Mouse (Mus musculus) forebrain, embryonic 15.5 days (tissue): Measurements from ENCODE around the gene Cd151. TPM values are rescaled to one million over a fixed set of nuclear protein-coding genes. Genes with fewer than 3 reads are reported as not detected.

ENCODE experiments used
- ATAC-seq: fragments of 200-750 bp; cut with Nextera tagmentation; replicated peaks from 2 replicates; pipeline ENCODE4 v1.8.0; 2017; ENCODE audit warnings: mild to moderate bottlenecking, moderate TSS enrichment, moderate library complexity
- H3K27ac ChIP-seq: fragments of 300-500 bp; sonication (generic); replicated peaks from 2 replicates; pipeline ENCODE4 v1.5.1; 2015; ENCODE audit warnings: mild to moderate bottlenecking, inconsistent platforms
- H3K27me3 ChIP-seq: fragments of 300-500 bp; sonication (generic); 2 replicates; pipeline ENCODE4 v1.6.1; 2015; ENCODE audit warnings: inconsistent platforms
- H3K36me3 ChIP-seq: fragments of 300-500 bp; sonication (generic); 2 replicates; pipeline ENCODE4 v1.6.1; 2015; ENCODE audit warnings: mild to moderate bottlenecking, inconsistent platforms
- H3K4me1 ChIP-seq: fragments of 300-500 bp; sonication (generic); 2 replicates; pipeline ENCODE4 v1.6.1; 2015; ENCODE audit warnings: inconsistent platforms
- H3K4me2 ChIP-seq: fragments of 300-500 bp; sonication (generic); replicated peaks from 2 replicates; pipeline ENCODE4 v1.6.1; 2015; ENCODE audit warnings: mild to moderate bottlenecking, inconsistent platforms
- H3K4me3 ChIP-seq: fragments of 300-500 bp; sonication (generic); 2 replicates; pipeline ENCODE4 v1.5.1; 2015; ENCODE audit warnings: mild to moderate bottlenecking, inconsistent platforms
- H3K9ac ChIP-seq: fragments of 300-500 bp; sonication (generic); replicated peaks from 2 replicates; pipeline ENCODE4 v1.6.1; 2015; ENCODE audit warnings: mild to moderate bottlenecking, inconsistent platforms
- H3K9me3 ChIP-seq: fragments of 300-500 bp; sonication (generic); 2 replicates; pipeline ENCODE4 v1.6.1; 2016; ENCODE audit warnings: inconsistent platforms
- WGBS: fragments of 180-500 bp; shearing (Covaris S2); methylation state at CpG from one replicate; pipeline ENCODE4 v1.1.7; 2015; ENCODE audit warnings: mixed read lengths; 5-methylcytosine and 5-hydroxymethylcytosine counted together
- polyA plus RNA-seq: library from polyadenylated mRNA; unstranded; fragments of >200 nt; fragmentation: Nextera tagmentation; extraction: Ambion mirVana; gene quantifications from 2 replicates; pipeline ENCODE4 v1.2.1, GENCODE M21; 2015

Cd151 gene
- polyA plus RNA-seq, 1 experiment from 2014 or later = 15.9 TPM

- no peak overlapping the region for H3K27ac ChIP-seq
- 96% methylated on average over 19 of the region's 19 CpGs for WGBS
- H3K9ac ChIP-seq = no peak overlapping the region
- no peaks in the 10 kb centered on the region for H3K9me3 ChIP-seq
- no peak overlapping the region for H3K4me3 ChIP-seq
- H3K27me3 ChIP-seq = no peaks in the 10 kb centered on the region
- no peak for ATAC-seq
- H3K36me3 ChIP-seq = peaks cover 22% of the 10 kb centered on the region
- peaks cover 61% of the 10 kb centered on the region for H3K4me1 ChIP-seq
- H3K4me2 ChIP-seq = no peak overlapping the region
Observed at GRCm38 (mm10) chr7:141431434-141432185, 35.6 kb upstream of the Cd151 start.

GRCm38 (mm10) chr7:141432186-141432611 lies 35.0 kb upstream of the Cd151 start:
- Histone ChIP-seq H3K36me3 (peaks cover 22% of the 10 kb centered on the region), H3K4me3 (no peak overlapping the region), H3K9ac (no peak overlapping the region), H3K4me2 (no peak overlapping the region), H3K27ac (no peak overlapping the region), H3K4me1 (peaks cover 67% of the 10 kb centered on the region), H3K27me3 (no peaks in the 10 kb centered on the region), H3K9me3 (no peaks in the 10 kb centered on the region)
- WGBS = 90% methylated on average over 8 of the region's 8 CpGs
- no peak for ATAC-seq

DNA sequence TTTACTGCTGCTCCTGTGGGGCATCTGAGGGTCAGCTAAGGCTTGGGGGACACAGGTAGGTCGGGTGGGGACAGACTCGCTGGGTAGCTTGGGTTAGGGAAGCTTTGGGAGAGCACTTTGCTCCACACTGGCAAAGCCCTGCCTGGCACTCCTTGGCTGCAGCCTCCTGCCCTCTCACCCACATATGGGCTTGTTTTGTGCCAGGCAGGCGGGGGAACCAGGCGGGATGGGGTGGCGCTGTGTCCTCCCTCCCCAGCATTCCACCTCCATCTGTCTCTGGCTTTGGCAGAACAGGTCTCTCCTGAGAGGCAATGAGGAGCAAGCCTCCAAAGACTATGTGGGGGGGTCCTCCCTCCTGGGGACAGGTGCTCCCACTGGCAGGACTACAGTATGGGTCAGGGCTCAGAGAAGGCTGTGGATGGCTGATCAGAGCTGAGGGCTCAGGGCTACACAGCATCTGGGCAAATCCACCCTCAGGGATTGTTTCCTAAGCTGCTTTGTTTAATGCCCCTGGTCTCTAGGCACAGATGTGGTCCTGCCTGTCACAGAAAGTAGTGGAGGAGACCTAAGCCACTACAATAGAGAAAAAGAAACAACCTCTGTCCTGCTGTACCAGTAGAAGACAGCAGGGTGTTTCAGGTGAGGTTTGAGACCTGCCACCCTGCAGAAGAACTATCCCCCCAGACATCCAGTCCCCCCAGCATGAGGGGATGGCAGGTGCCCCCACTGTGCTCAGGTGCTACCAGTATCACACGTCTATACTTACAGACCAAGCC lies 34.3 kb upstream of the Cd151 start:
- Histone ChIP-seq H3K27ac (no peak overlapping the region), H3K4me3 (peak overlapping the region; percentile 56; the same call in 1 of the 2 replicates), H3K4me1 (peaks cover 71% of the 10 kb centered on the region), H3K36me3 (peaks cover 22% of the 10 kb centered on the region), H3K4me2 (0 out of 2 replicates have a peak overlapping the region, but pooled peaks have one; percentile 2), H3K9ac (peak overlapping the region; percentile 72; the same call in 1 of the 2 replicates), H3K9me3 (no peaks in the 10 kb centered on the region), H3K27me3 (no peaks in the 10 kb centered on the region)
- WGBS = 80% methylated on average over 6 of the region's 6 CpGs
- no peak for ATAC-seq

DNA sequence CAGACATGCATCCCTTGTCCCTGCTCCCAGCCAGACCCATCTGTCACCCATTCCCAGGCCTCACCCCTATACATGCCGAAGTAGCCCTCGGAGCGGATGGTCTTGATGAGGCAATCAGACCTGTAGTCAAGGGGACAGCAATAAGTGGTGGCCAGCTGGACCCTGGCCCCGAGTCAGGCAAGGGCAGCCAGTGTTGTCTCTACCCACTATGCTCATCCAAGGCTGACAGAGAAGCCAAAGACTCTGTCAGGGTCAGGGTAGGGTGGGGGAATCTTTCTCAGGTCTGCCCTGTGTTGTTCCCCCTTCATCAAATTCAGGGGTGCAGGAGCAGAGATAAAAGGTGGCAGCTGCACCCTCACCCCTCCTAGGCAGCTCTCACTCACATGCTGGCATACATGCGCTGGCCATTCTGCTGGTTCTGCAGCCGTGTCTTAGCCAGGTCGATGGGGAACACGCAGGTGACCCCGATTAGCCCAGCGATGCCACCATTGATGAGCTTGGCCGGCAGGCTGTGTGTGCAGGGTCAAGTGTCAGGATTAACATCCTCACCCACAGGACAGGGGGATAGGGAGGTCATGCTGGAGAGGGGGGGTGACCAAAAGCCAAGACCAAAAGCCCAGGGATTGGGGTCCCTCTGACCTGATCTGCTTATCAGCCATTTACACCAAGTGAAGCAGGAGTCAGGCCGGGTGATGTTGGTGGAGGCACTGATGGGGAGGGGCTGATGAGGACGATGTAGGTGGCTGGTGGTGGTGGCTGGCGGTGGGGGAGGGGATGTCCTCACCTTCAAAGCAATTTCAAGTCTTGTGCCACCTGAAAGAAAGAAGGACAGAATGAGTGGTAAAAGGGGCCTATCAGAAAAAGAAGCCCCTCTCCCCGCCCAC lies 33.4 kb upstream of the Cd151 start:
- H3K27ac ChIP-seq = peak overlapping the region; percentile 88
- H3K9me3 ChIP-seq = no peaks in the 10 kb centered on the region
- H3K4me2 ChIP-seq = peak overlapping the region; percentile 96
- ATAC-seq = no peak
- no peaks in the 10 kb centered on the region for H3K27me3 ChIP-seq
- peak overlapping the region; percentile 56 for H3K4me3 ChIP-seq
- peaks cover 22% of the 10 kb centered on the region for H3K36me3 ChIP-seq
- H3K4me1 ChIP-seq = peaks cover 65% of the 10 kb centered on the region
- 69% methylated on average over 15 of the region's 15 CpGs for WGBS
- H3K9ac ChIP-seq = peak overlapping the region; percentile 72

DNA sequence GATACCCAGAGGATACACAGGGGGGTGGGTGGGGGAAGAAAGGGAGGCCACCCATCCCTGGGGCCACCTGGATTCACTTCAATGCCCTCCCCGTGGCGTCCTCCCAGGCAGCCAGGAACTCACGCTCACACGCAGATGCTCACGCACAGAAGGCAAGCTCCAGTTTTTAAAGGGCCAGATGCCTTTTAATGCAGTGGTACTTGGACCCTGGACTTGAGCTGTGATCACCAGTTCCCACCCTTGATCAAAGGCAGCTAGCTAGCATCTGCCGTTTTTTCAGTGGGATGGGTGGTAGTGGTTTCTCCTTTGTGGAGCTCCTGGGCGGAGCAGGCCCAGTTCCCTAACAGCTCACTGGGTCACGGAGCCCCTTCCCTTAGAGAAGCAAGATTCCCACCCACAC lies 32.7 kb upstream of the Cd151 start:
- peaks cover 57% of the 10 kb centered on the region for H3K4me1 ChIP-seq
- peak; percentile 20; the same call in 1 of the 2 replicates for ATAC-seq
- H3K4me2 ChIP-seq = peak overlapping the region; percentile 96
- 7% methylated on average over 8 of the region's 8 CpGs for WGBS
- H3K36me3 ChIP-seq = peaks cover 22% of the 10 kb centered on the region
- no peaks in the 10 kb centered on the region for H3K27me3 ChIP-seq
- peak overlapping the region; percentile 88 for H3K27ac ChIP-seq
- H3K9me3 ChIP-seq = no peaks in the 10 kb centered on the region
- H3K4me3 ChIP-seq = peak overlapping the region; percentile 56
- peak overlapping the region; percentile 72 for H3K9ac ChIP-seq

- H3K27me3 ChIP-seq = no peaks in the 10 kb centered on the region
- H3K36me3 ChIP-seq = peaks cover 19% of the 10 kb centered on the region
- peak overlapping the region; percentile 96 for H3K4me2 ChIP-seq
- H3K9ac ChIP-seq = peak overlapping the region; percentile 72
- H3K4me1 ChIP-seq = peaks cover 50% of the 10 kb centered on the region
- no peaks in the 10 kb centered on the region for H3K9me3 ChIP-seq
- 3% methylated on average over 17 of the region's 17 CpGs for WGBS
- peak; percentile 37 for ATAC-seq
- peak overlapping the region; percentile 88 for H3K27ac ChIP-seq
- H3K4me3 ChIP-seq = peak overlapping the region; percentile 56
Observed at GRCm38 (mm10) chr7:141435129-141435855, 31.9 kb upstream of the Cd151 start.

DNA sequence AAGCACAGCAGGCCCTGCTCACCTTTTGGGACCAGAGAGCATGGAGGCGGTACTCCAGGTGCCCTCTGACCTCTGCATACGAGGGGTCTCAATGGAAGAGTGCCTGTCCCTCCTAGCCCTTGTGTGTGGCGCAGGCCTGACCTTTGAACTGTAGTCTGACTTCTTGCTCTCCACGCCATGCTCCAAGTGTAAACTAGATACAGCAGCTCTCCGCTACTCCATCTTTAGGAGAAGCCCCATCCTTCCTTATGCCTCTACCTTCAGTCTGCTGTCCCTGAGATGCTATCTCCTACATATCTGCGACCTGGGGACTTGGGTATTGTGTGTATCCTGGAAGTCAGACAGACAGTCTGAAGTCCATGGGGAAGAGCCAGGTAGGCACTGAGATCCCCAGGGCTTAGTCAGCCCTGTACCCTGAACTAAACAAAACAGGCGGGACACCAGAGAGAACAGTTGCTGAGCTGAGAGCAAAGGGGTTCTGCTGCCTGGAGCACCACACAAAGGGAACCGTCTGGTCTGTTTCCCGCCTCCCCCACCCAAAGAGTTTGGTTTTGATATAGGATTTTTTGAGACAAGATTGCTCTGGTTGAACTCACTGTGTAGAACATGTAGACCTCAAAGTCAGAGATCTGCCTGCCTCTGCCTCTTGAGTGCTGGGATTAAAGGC lies 31.2 kb upstream of the Cd151 start:
- H3K4me2 ChIP-seq = peak overlapping the region; percentile 96
- 78% methylated on average over 9 of the region's 9 CpGs for WGBS
- H3K4me3 ChIP-seq = peak overlapping the region; percentile 76; the same call in 1 of the 2 replicates
- peaks cover 12% of the 10 kb centered on the region for H3K36me3 ChIP-seq
- H3K4me1 ChIP-seq = peaks cover 53% of the 10 kb centered on the region
- H3K27ac ChIP-seq = peak overlapping the region; percentile 88; the same call in 1 of the 2 replicates
- no peak overlapping the region; the same call in 1 of the 2 replicates for H3K9ac ChIP-seq
- no peak for ATAC-seq
- no peaks in the 10 kb centered on the region for H3K27me3 ChIP-seq
- no peaks in the 10 kb centered on the region for H3K9me3 ChIP-seq

DNA sequence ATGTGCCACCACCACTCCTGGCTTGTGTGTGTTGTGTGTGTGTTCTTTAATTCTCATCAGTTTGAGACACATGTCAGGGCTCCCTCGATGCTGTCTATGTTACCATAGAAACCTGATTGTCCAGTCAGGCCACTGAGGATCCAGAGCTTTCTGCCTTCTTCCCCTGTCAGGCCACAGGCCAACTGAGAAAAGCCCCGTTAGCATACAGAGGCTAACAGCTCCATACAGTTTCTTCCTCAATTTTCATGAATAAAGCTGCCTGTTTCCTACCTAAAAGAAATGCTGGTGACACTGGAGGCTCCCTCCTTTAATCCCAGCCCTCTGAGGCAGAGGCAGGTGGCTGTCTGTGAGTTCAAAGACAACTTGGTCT lies 30.7 kb upstream of the Cd151 start:
- no peaks in the 10 kb centered on the region for H3K9me3 ChIP-seq
- 44% methylated on average over 2 of the region's 2 CpGs for whole genome bisulfite sequencing
- H3K27ac ChIP-seq = peak overlapping the region; percentile 89
- peak overlapping the region; percentile 95 for H3K4me2 ChIP-seq
- ATAC-seq = no peak
- peaks cover 7% of the 10 kb centered on the region for H3K36me3 ChIP-seq
- peaks cover 53% of the 10 kb centered on the region for H3K4me1 ChIP-seq
- H3K4me3 ChIP-seq = peak overlapping the region; percentile 76
- H3K27me3 ChIP-seq = no peaks in the 10 kb centered on the region
- H3K9ac ChIP-seq = peak overlapping the region; percentile 88

- no peaks in the 10 kb centered on the region for H3K9me3 ChIP-seq
- peak within 1 kb of the TSS; percentile 89 for H3K27ac ChIP-seq
- H3K36me3 ChIP-seq = no peaks in the 10 kb centered on the region
- no peaks in the 10 kb centered on the region for H3K27me3 ChIP-seq
- peaks cover 57% of the 10 kb centered on the region for H3K4me1 ChIP-seq
- peak within 1 kb of the TSS; percentile 95 for H3K4me2 ChIP-seq
- H3K4me3 ChIP-seq = peak within 1 kb of the TSS; percentile 76
- WGBS = 5% methylated on average over 53 of the region's 53 CpGs
- H3K9ac ChIP-seq = peak within 1 kb of the TSS; percentile 88
- ATAC-seq = peak; percentile 74
Observed at GRCm38 (mm10) chr7:141437178-141438120, 29.7 kb upstream of the Cd151 start, which contains the start of gene Slc25a22. TSS of gene Slc25a22 (minus strand) at chr7:141437892.
